Mouse (Mus musculus) megakaryocyte progenitor cell, adult 5-6 weeks (primary cell): ENCODE measurements around the gene Csmd2. TPM values are rescaled to one million over a fixed set of nuclear protein-coding genes. Genes with fewer than 3 reads are reported as not detected.

ENCODE experiments used
- ATAC-seq: replicated peaks from 2 replicates; pipeline ENCODE4 v1.8.0; 2016; ENCODE audit warnings: mild to moderate bottlenecking, moderate TSS enrichment, inconsistent platforms; ENCODE audit not compliant: poor library complexity
- total RNA-seq, 2 experiments: library from RNA; stranded (forward) in 1 of 2; stranded (reverse) in 1 of 2; fragments of 157-497, 149-512 nt in 1 of 2; fragments of 200-1000 nt in 1 of 2; gene quantifications; 2 replicates each; pipeline versions ENCODE4 v1.2.3 to v1.2.4; 2015 to 2017

Gene Csmd2
- total RNA-seq, 2 experiments from 2014 or later = not detected

DNA sequence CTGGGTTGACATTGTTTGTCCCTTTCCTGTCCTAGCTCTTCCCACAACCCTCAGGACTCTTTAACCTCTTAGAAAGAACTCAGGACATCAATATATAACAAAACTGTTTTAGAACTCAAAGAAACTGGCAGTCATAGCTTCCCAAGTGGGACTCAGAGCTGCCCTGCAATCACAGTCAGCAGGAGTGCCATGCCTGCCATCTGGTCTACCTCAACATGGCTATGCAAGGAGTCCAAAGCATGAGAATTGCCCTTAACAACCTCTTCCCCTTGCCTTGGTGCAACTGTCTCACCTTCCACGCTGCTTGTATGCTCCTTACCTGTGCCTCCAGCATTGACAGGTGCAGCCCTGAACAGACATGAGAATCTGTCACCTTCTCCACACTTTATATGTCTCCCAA lies 415.0 kb downstream of the Csmd2 start:
- ATAC-seq = no peak

DNA sequence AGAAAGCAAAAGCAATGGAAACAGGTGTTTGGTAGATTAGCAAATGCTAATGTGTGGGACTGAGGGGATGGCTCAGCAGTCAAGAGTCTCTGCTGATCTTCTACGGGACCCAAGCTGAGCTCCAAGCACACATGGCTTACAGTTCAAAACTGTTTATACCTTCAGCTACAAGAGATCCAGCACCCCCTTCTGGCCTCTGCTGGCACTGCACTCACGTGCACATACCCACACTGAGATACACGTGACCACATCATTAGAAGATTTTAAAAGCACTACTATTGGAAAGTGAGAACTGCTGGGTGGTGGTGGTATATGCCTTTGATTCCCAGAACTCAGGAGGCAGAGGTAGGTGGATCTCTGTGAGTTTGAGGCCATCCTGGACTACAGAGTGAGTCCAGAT lies 417.9 kb downstream of the Csmd2 start:
- ATAC-seq = no peak

DNA sequence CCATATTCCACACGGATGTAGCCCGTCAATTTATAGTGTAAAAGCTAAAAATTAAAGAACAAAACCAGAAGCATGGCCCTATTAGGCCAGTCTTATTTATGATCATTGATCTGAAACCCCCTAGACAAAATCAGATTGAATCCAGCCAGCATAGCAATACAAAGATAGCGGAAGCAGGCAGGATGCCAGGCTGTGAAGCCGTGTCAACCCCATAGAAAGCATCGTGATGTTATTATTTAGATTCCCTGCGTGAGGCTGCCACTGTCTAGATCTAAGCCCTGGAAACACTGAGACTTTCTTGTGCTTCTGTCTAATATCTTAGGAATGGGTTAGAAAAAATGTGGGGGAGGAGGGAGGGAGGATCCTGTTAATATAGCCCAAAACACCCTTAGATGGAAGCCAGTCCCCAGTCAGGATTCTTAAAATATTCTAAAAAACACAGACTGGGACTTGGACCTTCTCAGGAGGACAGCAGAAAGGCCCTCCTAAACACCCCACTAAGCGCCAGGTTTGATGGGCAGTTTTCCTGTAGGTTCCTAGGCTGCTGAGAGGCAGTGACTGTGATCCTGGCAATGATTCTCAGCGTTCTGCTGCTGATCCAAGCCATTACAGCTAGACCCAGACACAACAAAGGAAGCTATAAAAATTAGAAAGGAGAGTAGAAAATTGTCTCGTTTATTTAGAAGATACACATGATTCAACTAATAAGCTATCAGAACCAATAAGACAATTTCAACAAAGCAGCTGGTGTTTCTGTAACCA lies 419.6 kb downstream of the Csmd2 start:
- ATAC-seq = no peak

DNA sequence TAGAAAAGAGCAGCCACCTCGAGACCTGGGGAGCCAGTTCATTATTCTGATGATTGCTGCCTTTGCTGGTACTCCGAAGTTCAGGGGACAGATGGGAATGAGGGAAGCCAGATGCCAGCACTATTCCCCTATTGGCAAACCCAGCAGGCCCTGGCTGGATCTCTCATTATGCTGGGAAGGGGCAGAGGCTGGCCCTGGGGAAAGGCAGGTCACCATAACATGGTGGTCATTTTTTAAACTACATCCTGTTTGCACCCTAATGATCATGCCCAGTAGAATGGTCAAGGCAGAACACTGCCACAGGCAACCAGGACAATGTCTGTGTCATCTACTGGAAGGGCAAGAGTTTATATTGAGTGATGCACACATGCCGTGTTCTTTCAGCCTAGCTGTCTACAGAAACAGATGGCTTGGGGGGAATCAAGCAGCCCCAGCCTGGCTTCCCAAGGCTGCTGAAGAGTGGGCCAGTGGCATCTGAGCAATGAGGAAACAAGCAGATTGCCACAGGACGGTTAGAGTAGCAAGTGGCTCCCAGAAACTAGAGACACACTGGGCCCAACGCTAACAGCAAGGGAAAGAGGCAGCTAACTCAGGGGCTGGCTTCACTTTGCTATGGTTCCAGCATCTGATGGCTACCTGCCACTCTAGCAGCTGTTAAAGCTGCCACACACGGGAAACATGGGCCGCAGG lies 424.4 kb downstream of the Csmd2 start:
- ATAC-seq = no peak

DNA sequence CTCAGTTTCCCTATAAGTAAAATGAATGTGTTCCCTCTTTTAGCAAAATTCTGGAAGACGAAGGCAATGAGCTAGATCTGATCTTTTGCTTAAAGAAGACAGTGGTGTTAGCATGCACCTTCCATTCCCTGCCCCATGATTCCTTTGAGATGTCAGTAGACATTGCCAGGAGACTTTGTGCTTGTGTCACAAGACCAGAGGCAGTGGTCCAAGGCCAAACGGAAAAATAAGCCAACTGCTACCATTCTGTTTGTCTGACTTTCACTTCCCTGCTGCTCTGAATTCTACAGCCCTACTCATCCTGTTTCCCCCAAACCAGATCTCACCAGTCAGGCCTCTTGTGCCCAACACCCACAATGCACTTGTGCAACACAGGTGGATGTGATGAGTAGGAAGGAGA lies 427.1 kb downstream of the Csmd2 start:
- ATAC-seq = no peak

DNA sequence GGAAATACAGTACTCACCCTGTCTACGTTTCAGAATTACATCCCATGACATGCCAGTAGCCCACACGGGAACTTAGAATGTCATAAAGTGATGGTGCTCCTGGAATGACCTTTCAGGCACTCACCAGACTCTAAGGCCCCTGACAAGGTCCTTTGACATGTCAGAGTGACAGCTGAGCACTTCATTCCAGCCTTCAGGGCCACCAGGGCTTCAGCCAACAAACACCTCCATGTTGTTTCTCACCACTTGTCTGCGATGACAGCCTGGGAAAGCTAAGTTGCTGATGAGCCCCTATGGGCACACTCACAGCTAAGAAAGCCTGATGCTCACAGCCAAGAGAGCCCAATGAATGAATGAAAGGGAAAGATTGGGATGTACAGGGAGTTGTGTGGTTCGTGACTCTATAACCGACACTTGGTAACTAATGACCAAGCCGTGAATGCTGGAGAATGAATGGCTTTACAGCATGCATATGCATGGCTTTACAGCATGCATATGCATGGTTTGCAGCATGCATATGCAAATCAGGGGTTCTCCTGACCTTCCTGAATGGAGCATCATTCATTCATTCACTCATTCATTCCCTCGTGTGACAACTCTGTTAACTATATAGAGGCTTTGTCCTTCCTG lies 432.4 kb downstream of the Csmd2 start:
- no peak for ATAC-seq

DNA sequence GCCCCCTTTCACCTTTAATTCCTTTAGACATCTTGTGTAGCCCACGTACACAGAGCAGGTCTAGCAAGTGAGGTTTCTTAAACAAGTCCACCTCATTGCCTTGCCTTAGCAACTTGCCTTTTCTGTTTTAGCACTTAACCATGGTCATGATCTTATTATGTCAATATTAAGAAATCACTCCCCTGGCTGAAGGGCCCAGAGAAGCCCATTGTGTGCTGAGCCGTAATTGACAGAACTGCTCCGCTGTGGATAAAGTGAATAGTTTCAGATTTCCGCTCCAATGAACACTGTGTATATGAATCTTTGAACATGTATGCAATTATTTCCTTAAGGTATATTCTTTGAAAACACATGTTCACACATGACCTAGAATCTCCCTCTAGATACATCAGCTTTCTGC lies 434.8 kb downstream of the Csmd2 start:
- no peak for ATAC-seq

DNA sequence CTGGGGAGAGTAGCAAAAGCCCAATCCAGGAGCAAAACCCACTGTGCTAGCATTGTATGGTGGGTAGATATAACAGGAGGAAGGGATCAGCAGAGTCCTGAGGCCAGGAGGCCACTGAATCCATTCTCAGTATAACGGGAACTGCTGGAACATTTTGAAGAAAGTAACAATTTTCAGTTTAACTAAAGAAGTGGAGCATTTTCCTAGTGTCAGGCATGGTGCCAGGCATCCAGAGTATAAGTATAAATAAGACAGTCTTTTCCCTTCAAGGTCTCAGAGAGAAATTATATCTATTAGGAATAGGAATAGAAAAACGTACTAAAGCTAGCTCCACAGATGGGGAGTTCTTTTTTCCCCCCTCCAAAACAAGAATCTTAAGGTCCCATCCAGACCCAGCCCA lies 437.7 kb downstream of the Csmd2 start:
- ATAC-seq = no peak

DNA sequence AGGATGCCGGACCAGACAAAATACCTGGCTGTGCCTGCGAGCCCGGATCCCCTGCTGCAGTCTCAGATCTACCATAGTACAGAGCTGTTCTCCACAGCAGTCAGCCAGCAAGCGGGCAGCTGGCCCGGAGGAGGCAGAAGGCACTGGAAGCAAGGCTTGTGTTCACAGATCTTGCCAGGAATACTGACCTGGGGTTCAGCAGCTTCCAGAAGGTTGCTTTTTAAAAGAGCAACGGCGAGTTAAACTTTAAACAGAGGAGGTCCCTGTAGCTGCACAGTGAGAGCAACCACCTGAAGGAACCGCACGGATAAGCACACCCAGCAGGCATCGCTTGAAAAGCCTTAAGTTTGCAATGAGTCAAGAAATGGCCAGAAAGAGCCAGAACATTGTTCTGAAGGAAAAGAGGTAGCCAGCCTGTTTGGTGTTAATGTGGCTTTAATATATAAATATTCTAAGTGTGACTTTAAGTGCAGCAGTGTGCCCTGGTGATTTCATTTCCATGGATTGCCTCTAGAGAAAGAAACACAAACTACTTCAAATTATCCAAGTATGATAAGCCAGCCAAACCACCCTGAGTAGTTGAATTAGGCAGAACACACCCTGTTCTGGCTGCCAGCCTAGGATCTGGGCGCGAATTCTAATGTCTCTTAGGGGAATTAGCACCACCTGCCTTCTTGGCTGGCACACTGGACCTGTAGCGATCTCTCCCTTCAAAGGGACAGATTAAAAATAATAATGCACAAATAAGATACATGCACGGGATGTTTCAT lies 439.8 kb downstream of the Csmd2 start:
- ATAC-seq = no peak

DNA sequence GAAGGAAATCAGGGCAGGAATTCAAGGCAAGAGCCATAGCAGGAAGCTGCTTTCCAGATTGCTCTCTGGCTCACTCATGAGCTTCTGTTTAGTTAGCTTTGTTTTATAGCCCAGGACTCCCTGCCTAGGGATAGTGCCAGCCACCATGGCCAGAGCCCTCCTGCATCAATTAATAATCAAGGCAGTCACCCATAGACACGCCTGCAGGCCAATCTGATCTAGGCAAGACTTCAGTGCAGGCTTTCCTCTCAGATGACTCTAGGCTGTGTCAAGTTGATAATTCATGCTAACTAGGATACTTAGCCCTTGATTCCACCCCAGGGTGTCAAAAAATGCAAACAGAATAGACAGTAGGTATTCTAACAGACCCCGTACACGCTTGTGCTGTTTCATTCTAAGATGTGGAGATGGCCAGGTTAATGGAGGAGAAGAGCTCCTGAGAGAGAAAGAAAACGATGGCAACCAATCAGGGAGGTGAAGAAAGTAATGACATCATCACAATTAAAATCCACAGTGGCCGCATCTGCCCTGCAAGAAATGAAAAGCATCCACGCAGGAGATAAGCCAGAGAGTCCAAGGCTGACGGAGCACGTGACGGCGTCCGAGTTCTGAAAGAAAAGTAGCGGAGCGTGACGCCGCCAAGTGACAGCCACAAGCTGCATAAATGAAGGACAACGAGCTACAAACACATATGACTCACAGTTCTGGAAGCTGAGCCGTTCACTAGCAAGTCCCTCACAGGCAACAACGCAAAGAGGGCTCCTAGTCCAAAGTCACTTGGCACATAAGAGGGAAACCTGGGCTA lies 440.8 kb downstream of the Csmd2 start:
- no peak for ATAC-seq

DNA sequence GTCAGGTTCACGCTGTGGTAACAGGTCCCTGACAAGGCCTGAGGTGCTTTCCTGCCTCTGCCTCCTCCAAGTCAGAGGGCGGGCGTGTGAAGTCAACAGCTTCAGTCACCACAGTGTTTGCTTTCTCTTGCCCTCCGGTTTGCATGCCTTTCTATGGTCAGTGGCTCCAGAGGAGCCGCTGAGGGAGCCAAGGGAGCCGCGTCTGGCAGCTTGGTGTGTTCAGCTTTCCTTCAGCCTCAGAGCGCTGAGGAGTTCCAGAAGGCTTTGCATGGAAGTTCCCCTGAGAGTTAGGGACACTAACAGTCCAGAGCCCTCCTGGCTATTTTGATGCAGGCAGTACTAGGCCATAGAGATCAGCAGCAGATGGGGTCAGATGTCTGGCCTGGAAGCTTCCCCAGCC lies 441.9 kb downstream of the Csmd2 start:
- no peak for ATAC-seq

DNA sequence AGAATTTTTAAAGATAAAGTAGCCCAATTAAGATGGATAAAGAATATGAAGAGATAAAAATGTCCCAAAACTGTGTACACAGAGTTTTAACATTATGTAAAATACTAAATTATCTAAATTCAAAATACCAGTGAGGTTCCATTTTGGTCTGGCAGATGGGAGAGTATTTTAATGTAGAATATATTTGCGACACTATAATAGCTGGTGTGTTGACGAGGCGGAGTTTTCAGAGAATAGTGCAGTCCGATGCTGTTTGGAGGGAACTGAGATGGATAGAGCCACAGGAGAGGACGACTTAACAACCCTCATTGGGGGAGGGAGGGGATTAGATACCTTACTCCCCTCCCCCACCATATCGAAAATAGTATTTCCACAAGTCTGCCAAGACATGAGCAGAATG lies 452.9 kb downstream of the Csmd2 start:
- no peak for ATAC-seq

DNA sequence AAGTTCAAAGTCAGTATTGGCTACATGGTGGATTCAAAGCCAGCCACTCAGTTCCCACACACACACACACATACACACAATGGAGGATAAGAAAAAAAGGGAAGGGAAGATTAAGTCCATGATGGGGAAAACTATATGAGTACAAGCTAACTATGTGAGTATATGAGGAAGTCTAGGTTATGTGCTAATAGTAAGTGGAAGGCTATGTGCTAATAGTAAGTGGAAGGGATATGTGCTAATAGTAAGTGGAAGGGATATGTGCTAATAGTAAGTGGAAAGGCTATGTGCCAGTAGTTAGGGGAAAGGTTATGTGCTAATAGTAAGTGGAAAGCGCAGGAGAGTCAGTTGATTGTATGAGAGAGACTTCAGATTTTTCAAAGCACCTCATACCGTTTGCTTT lies 453.6 kb downstream of the Csmd2 start:
- peak; percentile 37; the same call in 1 of the 2 replicates for ATAC-seq

DNA sequence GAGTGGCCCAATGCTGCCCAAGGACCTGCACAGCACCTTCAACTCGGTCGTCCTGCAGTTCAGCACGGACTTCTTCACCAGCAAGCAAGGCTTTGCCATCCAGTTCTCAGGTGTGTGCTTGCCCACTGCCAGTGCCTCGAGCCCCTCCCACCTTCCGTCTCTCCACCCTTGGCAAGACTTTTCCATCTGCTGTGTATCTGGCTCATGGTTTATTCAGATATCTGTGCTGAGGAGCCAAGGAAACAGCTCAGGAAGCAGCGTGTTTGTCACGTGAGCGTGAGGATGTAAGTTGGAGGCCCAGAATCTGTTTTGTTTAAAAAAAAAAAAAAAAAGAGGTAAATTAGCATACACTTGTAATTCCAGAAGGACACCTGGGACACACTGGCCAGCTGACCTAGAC lies 455.1 kb downstream of the Csmd2 start:
- no peak for ATAC-seq

DNA sequence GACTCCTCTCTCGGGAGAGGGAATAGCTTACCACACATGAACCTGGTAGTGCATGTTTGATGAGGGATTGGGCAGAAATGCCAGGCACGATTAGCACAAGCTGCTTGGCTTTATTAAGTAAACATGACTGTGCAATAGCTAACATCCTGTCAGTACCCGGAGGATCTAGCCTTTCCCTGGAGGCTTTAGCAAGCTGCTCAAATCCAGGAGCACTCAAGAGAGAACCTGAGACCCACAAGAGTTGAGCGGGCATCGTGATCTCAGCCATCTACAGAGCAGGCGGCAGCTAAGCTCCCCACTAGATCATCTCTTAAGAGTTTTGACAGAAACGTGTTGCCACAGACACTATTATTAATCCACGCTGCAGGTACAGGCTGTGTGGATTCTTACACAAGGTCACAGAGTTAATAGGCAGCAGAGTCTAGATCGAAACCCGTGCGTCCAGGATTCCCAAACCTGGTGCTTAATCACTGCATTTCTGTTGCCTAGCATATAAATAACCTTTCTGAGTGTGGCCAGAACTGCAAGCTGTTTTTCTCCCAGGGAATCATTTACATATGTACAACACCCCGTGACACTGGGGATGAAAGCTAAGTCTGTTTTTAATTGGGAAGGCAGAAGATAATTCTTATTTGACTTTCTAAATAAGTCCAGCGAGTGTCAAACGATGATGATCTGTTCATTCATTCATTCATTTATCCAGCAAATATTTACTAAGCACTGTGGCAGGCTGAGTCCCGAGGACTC lies 458.0 kb downstream of the Csmd2 start:
- no peak for ATAC-seq

DNA sequence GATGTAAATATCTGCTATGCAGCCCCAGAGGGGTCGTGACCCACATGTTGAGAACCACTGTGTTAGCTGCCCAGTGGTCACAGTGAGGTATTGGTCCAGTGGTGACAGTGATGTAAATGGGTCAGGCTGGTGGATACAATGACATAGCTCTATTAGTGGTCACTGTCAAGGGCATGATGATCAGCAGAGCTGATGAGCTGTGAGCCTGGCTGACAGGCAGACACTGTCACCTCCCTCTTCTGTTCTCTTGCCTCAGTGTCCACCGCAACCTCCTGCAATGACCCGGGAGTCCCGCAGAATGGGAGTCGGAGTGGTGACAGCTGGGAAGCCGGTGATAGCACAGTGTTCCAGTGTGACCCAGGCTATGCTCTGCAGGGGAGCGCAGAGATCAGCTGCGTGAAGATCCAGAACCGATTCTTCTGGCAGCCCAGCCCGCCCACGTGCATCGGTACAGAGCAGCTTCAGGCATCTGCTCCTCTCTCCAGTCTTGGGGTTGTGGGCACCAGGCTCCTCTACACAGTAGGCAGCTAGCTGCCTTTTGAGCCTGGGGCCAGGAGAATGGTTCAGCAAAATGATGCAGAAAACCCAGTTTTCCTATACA lies 461.3 kb downstream of the Csmd2 start:
- no peak for ATAC-seq

DNA sequence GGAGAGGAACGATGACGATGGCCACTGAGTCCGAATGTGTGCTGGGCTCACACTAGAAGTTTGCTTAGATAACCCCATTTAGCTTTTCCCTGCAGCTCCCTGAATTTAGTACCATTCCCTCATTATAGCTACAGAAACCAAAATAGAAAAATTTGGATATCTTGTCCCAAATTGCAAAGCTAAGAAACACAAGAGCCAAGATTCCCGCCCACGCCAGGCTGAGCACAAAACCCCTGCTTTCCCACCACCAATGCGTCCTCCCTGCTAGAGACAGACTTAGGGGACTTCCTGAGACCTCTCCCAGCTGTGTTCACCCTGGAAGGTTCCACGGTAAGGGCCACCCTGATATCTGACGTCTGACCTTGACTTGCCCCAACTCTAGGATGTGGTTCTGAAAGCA lies 462.5 kb downstream of the Csmd2 start:
- no peak for ATAC-seq

DNA sequence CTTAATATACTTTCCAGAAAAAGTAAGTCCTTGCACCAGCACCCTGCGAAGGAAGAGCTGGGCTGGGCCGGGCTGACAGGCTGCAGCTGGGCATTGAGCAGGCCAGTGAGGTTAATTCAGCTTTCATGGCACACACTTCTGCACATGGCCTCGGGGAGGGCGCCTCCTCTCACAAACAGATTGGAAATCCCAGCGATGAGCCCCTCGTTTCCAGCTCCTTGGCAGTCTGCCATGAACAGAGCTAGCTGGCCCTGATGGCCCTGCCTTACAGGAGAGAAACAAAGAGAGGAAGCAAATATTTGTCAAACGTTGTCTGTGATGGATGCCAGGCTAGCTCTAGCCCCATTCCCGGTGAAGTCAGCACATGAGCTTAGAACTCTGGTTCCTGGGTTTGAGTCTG lies 463.3 kb downstream of the Csmd2 start:
- ATAC-seq = no peak

DNA sequence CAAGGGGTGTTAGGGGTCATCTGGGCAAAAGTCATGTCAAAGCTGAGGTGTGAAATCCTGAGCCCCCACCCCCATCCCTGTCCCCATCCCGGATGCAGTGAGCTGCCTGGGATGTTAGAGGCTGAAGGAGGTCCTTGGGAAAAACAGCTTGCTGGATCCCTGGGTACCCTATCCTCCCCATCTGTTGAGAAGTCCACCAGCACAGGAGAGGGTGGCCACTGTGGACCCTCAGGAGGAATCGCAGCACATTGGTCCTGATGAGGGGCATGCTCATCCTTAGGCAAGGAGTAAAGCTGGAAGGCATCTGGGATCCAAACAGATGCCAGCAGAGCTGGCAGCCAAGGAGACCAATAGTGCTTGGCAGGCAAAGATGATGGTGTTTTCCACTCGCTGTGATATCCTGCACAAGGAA lies 463.7 kb downstream of the Csmd2 start:
- no peak for ATAC-seq

DNA sequence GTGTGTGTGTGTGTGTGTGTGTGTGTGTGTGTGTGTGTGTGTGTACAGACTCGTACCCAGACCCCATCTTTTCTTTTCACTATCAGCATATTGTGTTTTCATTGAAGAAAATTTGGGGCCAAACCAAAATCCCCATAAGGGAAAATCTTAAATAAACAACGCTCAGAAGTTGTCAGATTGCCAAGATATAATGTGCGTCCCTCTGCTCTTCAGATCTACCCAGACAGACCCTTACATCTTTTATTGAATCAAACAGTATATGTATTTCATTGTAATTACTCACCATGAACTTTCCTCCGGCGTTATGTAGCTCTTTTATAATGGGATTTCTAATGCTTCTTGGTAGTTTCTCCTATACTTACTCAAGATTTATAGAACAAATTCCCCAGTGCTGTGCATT lies 479.1 kb downstream of the Csmd2 start:
- no peak for ATAC-seq
